Mouse (Mus musculus) regulatory T cell (primary cell): ENCODE measurements around the gene Gm6588.
"Not testable (repeated sequence)": the region's sequence is repeated elsewhere in the genome, so short reads cannot be mapped to it uniquely, and the experiment has no call there.

Experiments used
- in situ Hi-C: fragments of 300-600 bp; cut with MboI, MseI; formaldehyde crosslinking; loops from one replicate; pipeline ENCODE4 v1.15.1; 2025; ENCODE audit warnings: high pct_unique_total_duplicates

Gm6588 gene

DNA sequence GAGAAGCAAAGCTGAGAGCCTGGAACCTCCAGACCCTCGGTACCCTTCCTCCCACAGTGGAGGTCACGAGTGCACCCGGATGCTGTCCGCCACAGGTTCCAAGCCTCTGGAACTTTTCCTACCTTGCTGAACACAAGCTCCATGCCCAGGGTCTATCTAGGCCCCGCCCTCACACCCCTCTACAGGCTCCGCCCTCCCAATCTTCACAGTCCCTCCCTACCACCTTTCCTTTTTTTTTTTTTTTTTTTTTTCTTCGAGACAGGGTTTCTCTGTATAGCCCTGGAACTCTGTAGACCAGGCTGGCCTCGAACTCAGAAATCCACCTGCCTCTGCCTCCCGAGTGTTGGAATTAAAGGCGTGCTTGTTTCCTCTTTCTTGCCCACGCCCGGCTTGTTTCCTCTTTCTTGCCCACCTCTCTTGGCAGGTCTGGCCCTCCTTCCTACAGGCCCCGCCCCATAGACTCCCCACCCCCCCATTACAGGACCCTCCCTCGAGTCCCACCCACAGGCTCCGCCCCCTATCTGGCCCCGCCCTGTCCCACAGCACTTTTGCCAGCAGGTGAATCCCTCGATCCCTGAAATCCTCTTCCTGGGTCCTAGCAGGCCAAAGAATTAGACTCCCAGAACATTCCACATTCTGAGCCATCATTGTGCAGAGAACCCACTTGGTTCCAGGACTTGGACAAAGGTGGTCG lies at the start of gene Gm6588:
Gene Gm6588 (plus strand): TSS at position 680 of the 694 bp plus-strand sequence.
- in situ Hi-C loops: no loop called here

DNA sequence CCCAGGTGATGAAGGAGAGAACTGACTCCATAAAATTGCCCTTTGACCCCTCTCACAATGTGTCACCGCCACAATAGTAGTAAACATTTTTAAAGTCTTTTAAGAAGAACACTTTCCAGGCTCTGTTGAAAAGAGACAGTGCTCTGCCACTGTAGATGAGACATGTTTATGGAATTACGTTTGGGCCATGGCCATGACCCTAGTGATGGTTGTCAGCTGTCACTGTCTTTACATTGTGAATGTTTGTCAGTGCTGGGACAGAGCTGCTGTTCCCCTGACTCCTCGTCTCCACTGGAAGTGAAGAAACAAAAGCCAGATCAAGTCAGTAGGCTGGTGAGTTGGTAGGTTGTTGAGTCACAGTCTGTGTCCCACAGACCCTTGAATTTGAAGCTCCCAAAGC lies 46.8 kb upstream of the Gm6588 start:
- in situ Hi-C loops: no loop called here

DNA sequence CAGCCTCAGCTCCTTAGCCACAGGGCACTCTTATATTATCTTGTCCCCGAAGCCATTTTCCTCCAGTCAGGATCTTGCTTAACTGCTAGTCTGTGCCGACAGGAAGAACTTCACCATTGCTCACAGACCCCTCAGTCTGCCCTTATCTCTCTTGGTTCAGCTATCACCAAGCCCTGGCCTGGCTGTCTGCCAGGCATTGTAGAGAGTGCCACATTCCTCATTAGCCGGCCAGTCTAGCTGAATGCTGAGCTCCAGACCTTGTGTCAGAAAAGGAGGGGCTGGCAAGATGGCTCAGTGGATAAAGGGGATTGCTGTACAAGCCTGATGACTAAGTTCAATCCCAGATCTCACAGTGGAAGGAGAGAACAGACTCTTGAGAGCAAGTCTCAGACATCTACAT lies 43.2 kb upstream of the Gm6588 start:
- in situ Hi-C loops: no loop called here

DNA sequence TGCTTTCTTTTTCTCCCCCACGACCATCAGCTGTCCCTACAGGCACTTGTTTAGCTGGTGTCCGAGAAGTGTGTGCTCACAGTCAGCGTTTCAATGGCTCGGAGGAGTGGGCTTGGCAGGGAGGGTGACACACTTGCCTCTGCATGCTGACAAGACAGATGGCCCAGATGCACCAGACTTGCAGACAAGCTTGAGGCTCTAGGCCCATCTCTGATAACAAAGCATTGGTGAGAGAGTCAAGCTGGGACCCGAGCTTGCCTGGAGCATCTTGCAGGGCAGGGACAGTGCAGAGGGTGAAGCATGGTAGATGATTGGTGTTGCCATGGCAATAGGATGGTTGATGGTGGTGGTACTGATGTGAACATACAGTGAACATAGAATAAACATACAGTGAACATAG lies 40.0 kb upstream of the Gm6588 start:
- in situ Hi-C loops: no loop called here

DNA sequence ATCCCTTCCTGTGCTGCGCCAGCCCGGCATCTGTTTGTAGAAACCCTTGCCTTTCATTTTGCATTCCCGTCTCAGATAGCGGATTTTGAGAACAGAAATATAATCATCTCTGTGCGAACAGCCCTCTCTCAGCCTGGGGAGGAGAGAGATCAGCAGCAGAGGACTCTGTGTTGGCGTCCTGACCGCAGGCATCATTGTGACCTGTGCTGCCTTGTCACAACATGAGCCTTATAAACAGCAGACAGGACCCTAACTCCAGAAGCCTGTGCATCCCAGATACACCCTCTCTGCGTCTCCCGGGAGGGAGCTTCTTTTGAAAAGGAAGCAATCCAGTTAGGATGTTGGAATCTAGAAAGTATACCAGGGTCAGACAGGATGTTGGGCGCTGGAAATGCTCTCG lies 38.2 kb upstream of the Gm6588 start:
- in situ Hi-C loops: no loop called here

DNA sequence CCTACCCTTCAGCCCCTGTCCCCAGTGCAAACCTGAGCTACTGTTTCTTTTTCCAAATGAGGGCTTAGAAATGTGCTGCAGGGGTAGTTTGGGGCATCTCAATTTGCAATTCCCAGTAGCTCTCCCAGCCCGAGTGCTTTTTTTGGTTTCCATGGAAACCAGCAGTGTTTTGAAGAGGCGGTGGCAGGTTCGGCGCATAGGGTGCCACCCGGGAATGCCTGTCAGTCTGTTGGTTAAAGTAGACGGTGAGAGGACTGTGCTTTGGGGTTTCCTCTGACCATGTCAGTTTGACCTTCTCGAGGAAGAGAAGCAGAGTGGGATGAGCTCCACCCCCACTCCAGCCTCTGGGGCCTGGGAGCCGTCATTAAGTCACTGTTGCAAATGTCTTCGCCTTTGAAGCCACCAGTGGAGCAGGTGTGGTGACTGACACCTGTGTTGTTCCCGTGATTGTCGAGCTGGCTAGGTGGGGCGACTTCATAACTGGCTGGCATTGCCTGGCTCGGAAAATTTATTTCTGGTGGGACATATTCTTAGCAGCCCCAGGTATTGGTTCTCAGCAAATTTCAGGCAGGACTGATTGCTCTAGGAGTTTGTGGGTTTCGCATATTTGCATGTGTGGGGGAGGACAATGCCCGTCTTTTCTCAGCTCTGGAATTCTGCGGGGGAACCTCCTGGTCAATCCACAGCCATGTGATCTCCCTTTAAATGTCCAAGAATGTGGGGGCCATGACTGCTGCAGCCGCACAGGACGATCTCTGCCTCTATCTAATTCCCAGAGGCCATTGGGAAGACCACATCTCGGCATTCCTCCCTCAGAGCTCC lies 37.5 kb upstream of the Gm6588 start:
- in situ Hi-C loops: no loop called here

DNA sequence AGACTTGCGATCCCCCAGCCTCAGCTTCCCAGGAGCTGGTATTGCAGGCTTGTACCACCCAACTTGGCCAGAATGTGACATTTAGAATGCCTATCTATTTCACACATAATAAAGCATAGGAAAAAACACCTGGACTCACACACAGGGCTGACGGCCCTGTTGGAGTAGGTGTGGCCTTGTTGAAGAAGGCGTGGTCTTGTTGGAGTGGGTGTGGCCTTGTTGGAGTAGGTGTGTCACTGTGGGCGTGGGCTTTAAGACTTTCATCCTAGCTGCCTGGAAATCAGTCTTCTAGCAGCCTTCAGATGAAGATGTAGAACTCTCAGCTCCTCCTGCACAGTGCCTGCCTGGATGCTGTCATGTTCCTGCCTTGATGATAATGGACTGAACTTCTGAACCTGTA lies 36.4 kb upstream of the Gm6588 start:
- in situ Hi-C loops: not testable (repeated sequence)

DNA sequence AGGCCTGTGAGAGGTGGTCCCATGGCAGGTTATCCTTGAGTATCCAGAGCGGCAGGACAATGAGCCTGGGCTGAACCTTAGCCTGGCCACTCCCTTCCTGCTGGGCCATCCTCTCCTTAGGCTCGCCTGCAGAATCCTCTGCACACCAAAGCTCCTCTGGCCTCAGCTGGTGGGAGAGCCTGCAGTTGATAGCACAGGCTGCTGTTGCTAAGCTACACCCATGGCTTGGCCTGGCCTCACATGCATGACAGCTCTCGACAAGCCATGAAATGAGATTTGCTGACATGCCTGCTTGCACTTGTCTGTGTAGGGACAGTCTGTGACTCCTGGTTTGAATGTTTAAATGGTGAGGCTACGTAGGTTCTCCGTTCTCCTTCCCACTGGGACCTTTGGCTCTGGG lies 32.6 kb upstream of the Gm6588 start:
- in situ Hi-C loops: no loop called here

DNA sequence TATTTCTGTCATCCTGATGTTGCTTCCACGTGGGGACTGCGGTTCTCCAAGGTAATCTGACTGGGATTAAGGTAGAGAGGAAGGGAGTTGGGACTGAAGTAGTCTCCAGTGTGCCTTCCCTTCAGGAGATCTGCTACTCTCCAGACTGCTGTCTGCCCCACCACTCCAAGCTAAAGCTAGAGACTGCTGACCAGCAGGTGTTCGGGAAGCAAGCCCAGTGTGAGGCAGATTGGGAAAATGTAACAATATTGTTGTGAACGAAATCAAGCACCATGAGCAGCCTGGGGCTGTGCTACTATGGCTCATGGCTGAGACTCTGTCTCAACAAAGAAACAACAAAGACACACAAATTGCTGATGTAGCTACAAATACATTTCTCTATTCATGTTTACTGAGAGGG lies 31.2 kb upstream of the Gm6588 start:
- in situ Hi-C loops: no loop called here

DNA sequence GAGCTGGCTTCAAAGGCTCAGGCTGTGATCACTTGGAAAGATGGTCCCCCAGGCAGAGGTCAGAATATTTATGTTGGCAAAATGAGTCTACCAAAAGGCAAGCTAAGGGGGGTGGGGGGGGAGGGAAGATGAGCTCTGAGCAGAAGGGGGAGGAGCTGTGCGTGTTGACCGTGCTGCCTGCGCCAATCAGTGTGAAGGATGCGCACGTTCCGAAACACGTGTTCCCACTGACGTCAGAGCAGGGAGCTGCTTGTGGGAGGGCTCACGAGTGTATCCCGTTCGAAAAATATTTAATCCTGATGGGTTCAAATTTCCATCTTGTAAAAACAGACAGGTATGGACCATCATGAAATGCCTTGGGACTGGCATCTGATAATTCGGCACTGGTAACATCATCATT lies 29.7 kb upstream of the Gm6588 start:
- in situ Hi-C loops: no loop called here

DNA sequence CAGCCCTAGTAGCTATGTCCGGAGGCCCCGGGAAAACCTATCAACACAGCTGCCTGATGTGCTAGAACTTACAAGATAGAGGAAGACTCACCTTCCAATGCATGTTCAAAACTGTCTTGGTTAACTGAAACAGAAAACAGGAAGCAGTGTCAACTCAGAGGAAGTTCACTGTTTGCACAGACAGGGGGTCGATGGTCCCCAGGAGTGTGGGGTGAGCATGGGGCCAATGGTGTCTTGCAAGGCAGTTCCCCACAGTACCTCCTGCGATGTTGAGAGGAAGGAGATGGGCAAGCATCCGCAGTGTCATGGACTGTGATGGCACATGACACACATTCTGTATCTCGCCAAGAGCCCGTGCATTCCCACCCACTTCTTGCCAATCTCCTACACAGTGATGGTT lies 22.6 kb upstream of the Gm6588 start:
- in situ Hi-C loops: loop anchor here (5.0 kb wide), 1 partner anchor 179 kb away; no protein-coding TSS in a partner anchor

DNA sequence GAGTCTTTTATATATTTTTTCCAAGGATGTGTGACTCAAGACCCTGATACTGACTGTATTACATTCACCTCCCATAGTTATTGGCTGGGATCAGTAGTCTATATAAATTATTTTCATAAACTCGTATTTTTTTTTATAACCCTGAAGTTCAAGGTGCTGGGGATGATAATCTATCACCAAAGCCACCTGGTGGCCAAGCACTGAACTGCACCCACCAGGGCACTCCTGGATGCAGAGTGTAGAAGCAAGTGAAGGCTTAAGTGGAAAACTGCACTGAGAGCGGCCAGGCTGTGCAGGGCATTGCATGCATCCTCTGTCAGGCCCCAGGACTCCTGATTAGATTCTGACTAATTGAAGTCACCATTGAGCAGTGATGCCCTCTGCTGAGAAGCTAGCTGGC lies 21.9 kb upstream of the Gm6588 start:
- in situ Hi-C loops: loop anchor here (5.0 kb wide), 1 partner anchor 180 kb away; no protein-coding TSS in a partner anchor

DNA sequence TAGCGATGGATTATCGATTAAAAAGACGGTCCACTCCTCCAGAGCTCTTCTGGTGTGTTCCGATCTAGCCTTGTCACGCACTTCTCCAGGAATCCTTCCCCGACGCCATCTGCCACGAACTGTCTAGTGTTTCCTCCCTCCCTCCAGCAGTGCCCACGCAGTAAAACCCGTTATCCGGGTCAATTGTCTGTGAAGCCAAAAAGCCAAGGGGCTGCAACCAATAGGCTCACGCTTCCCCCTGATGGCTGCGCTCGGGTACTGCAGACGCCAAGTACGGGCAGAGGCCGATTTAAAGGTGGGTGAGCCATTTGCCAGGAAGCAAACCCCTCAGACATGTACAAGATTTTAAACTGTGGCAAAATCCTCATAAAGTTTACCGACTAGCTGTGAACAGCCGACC lies 20.3 kb upstream of the Gm6588 start:
- in situ Hi-C loops: loop anchor here (5.0 kb wide), 1 partner anchor 182 kb away; no protein-coding TSS in a partner anchor

DNA sequence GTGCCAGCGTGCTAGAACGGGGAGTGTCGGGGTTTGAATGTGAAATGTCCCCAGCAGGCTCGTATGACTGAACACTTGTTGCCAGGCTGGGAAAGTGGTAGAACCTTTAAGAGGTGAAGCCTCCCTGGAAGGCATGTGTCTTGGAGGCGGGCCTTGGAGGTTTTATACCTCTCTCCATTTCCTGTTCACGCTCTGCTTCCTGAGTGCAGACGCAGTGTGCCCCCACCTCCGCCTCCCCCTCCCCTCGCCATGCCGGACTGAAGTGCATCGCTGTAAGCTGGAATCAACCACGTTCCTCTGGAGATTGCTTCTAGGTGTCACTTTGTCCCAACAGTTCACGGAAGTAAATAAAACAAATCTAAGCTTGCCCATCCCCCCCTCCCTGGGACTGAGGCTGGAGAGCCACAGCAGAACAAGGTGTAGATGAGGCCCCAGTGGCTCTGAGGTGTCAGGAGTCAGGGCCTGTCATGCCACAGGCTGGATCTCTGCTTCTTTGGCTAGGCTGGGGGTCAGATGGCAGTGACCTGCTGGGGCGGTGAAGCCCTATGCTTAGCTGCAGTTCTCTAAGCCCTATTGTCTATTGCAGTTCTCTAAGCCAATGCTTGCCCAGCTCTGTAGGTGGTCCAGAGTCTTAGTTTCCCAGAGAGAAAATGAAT lies 18.0 kb upstream of the Gm6588 start:
- in situ Hi-C loops: loop anchor here (10.0 kb wide), 1 partner anchor 444 kb away; no protein-coding TSS in a partner anchor

DNA sequence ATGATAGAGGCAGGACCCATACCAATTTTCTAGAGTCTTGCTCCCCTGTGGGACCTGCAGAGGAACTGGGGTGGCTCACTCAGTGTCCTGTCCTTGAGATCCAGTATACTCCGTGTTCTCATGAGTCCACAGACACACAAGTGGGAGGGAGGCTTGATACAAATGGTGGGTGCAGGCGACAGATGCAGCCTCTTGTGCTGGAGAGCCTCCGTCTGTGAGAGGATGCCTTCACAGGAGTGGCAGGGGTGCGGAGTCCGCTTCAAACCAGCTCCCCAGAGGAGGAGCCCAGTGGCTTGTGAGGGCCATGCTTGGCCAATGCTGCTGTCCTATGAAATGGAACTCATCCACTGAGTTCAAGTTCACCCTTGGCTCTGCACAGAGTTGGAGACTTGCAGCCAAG lies 17.2 kb upstream of the Gm6588 start:
- in situ Hi-C loops: loop anchor here (10.0 kb wide), 1 partner anchor 443 kb away; no protein-coding TSS in a partner anchor

DNA sequence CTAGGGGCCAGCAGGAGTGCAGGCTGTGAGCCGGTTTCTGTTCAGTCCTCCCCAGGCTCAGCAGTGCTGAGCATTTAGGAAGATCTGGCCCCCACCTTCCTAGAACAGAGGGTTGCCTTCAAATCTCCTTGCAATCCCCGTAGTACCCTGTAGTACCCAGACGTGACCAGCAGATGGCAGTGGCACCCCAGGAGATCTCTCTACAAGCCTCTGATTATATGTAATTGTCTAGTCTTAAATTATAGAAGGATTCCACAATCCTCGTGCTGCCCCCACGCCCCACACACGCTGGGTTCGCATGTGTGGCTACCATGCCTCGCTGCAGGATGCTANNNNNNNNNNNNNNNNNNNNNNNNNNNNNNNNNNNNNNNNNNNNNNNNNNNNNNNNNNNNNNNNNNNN lies 16.2 kb upstream of the Gm6588 start:
- in situ Hi-C loops: loop anchor here (10.0 kb wide), 1 partner anchor 442 kb away; no protein-coding TSS in a partner anchor

DNA sequence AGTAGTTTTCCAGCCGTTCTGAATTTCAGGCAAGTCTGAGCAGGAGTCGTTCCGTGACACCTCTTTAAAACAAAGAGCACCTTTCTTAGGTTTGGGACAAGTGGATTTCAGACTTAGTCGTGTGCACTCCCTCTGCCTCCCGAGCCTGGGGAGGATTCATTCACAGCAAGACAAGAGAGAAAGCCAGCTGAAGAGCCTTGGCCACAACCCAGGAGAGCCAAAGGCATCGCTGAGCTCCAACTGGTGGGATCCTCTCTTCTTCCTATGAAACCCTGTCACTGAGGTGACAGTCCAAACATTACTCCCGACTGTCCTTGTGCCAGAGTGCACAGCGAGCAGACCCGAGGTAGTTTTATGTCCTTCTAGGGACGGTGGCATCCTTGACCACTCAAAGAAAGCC lies 10.7 kb upstream of the Gm6588 start:
- in situ Hi-C loops: loop anchor here (10.0 kb wide), 1 partner anchor 436 kb away; no protein-coding TSS in a partner anchor

DNA sequence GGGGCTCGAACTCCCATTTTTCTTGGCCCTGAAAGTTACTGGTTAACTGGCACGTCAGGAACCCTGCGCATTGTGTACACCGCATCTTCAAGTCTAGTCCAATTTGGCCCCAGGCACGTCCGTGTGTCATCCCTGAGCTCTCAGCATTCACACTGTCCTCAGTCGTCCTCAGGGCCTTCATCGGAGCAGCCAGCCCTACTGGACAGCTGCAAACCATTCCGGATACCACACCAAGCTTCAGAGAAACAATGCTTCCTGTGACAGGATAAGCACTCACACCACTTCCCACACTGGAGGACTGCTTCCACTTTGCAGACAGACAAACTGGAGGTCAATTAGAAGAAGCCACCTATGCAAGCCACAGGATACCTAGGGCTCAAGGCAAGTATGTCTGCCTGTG lies 3.9 kb downstream of the Gm6588 start:
- in situ Hi-C loops: no loop called here

DNA sequence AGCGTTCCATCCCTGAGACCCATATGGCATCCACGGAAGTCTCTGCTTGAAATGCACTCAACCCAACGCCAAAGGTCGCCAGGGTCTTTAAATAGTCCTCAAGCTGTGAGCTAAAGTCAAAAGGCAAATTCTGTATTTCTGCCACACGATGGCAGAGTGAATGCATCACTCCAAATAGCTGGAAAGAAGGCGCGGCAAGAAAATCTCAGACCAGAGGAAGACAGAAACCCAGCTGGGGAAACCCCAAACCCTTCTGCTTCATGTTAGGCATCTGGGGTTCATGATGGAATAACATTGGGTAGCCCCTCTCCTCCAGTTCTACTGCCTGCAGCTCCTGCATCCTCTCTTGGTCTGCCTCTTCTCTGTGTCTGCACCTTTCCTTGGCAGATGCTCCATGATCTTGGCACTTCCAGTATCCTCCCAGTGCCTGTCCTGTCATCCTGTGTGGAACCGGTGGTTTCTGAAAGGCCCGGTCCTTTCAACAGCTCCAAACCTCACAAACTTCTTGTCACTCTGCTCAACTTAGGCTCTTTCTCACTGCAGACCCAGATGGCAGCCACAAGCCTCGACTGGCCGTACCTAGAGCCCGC lies 5.8 kb downstream of the Gm6588 start:
- in situ Hi-C loops: no loop called here

DNA sequence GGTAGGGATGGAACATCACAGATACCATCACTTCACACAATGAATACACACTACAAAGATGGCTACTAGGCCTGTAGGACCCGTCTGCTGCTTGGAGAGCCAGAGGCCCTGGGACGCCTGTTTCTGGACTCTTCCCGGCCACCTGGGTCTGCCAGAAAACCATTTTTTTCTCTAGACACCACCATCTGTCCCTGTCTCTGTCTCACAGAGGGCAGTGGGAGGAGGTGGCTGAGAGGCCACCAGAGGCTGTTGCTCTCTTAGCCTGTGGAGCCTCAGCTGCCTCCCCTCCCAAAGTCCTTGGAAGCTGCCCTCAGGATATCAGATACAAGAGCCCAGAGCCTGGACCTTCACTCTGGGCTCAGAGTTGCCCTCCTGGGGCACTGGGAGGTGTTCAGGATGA lies 10.7 kb downstream of the Gm6588 start:
- in situ Hi-C loops: no loop called here

DNA sequence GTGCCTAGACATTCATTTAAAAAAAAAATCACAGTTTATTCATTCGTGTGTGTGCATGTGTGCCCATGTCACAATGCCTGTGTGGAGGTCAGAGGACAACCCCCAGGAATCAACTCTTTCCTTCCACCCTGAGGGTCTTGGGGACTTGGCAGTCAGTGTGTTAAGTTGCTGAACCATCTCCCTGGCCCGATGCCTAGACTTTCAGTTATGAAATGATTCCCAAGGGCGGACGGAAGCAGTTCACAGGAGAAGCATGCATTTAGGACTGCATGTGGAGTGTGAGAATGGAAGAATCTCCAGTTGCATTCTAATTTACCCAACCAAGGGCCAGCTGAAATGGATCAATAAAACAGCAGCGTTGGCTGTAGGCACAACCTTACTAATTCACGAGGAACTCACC lies 17.1 kb downstream of the Gm6588 start:
- in situ Hi-C loops: no loop called here
